Mouse (Mus musculus) mouse trophoblast stem cell (cell line): ENCODE measurements at regions not wholly inside any gene's neighbourhood (a gene's known extent, or its start where the extent isn't known, plus 50 kb on each side); places are given as distances from the start of the nearest gene placed in this dataset.

Source experiments
- in situ Hi-C, 2 experiments: fragments of 300-500 bp; cut with MseI, MboI; formaldehyde crosslinking; loops; 2 replicates in 1 of 2; 3 replicates in 1 of 2; pipeline ENCODE4 v1.15.1; 2025

GRCm38 (mm10) chr1:119364901-119365300, 57.1 kb downstream of the Inhbb start:
- in situ Hi-C loops = no loop called here

- in situ Hi-C loops = no loop called here
Observed at GRCm38 (mm10) chr1:119358096-119358495, 64.0 kb downstream of the Inhbb start.

- in situ Hi-C loops = no loop called here
Observed at GRCm38 (mm10) chr1:119356916-119357315, 65.1 kb downstream of the Inhbb start.

- in situ Hi-C loops = no loop called here
Observed at GRCm38 (mm10) chr1:119355456-119355855, 66.6 kb downstream of the Inhbb start.

GRCm38 (mm10) chr1:119351567-119351966, 70.5 kb downstream of the Inhbb start:
- in situ Hi-C loops = no loop called here

- in situ Hi-C loops = no loop called here
Observed at GRCm38 (mm10) chr1:119350846-119351245, 71.2 kb downstream of the Inhbb start.

- in situ Hi-C loops = no loop called here
Observed at GRCm38 (mm10) chr1:119350296-119350695, 71.8 kb downstream of the Inhbb start.

- in situ Hi-C loops = loop anchor here in 1 of 2 experiments (10.0 kb wide), 1 partner anchor 254 kb away; no protein-coding TSS in a partner anchor
Observed at GRCm38 (mm10) chr1:119348456-119349208, 73.4 kb downstream of the Inhbb start.

- in situ Hi-C loops = loop anchor here in 1 of 2 experiments (10.0 kb wide), 1 partner anchor 253 kb away; no protein-coding TSS in a partner anchor
Observed at GRCm38 (mm10) chr1:119347749-119348148, 74.3 kb downstream of the Inhbb start.

- in situ Hi-C loops = loop anchor here in 1 of 2 experiments (10.0 kb wide), 1 partner anchor 252 kb away; no protein-coding TSS in a partner anchor
Observed at GRCm38 (mm10) chr1:119346634-119347155, 75.4 kb downstream of the Inhbb start.

GRCm38 (mm10) chr1:119345115-119345791, 76.8 kb downstream of the Inhbb start:
- in situ Hi-C loops = loop anchor here in 1 of 2 experiments (10.0 kb wide), 1 partner anchor 250 kb away; no protein-coding TSS in a partner anchor

- in situ Hi-C loops = loop anchor here in 1 of 2 experiments (10.0 kb wide), 1 partner anchor 249 kb away; no protein-coding TSS in a partner anchor
Observed at GRCm38 (mm10) chr1:119344046-119344445, 78.0 kb downstream of the Inhbb start.

GRCm38 (mm10) chr1:119335171-119335570, 86.9 kb downstream of the Inhbb start:
- in situ Hi-C loops = no loop called here

- in situ Hi-C loops = no loop called here
Observed at GRCm38 (mm10) chr1:119330751-119331326, 91.2 kb downstream of the Inhbb start.

- in situ Hi-C loops = no loop called here
Observed at GRCm38 (mm10) chr1:119329693-119330434, 92.2 kb downstream of the Inhbb start.

- in situ Hi-C loops = no loop called here
Observed at GRCm38 (mm10) chr1:119328921-119329692, 92.9 kb downstream of the Inhbb start.

GRCm38 (mm10) chr1:119324551-119324950, 97.5 kb downstream of the Inhbb start:
- in situ Hi-C loops = no loop called here

GRCm38 (mm10) chr1:119322279-119322995, 99.6 kb downstream of the Inhbb start:
- in situ Hi-C loops = no loop called here

GRCm38 (mm10) chr1:119321799-119322198, 100.2 kb downstream of the Inhbb start:
- in situ Hi-C loops = no loop called here

- in situ Hi-C loops = no loop called here
Observed at GRCm38 (mm10) chr1:119317006-119317405, 105.0 kb downstream of the Inhbb start.
